Mouse (Mus musculus): ENCODE data around the gene Pdlim1.

Gene Pdlim1

GRCm38 (mm10) chr19:40271308-40271892, at the start of gene Pdlim1:
Gene Pdlim1 (minus strand): TSS chr19:40271842.
- DNase-seq (ENCODE audit: low spot score in 2 of 2), result no peak

- no peak for DNase-seq (ENCODE audit: low spot score in 2 of 2)
Observed at GRCm38 (mm10) chr19:40319199-40319598, 47.6 kb upstream of the Pdlim1 start.

DNA sequence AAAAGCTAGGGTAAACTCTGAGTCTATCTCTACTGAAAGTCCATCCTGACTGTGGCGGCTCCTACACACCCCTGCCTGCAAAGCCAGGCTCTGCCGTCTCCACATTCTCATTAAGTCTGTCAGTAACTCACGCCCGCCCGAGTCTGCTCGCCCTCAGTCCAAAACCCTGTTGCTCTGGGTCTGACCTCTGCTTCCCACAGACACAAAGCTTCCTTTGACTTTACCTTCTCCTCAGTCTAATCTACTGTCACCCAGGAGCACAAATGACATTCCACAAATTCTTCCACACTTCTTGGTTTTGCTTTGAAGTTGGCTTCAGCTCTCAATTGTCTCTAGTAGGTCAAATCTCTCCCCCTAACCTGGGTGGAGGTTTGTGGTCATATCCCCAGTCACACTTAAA, 46.9 kb upstream of the Pdlim1 start:
- DNase-seq (ENCODE audit: low spot score in 2 of 2), result no peak

- no peak for DNase-seq (ENCODE audit: low spot score in 2 of 2)
Observed at GRCm38 (mm10) chr19:40317001-40317400, 45.4 kb upstream of the Pdlim1 start.

DNA sequence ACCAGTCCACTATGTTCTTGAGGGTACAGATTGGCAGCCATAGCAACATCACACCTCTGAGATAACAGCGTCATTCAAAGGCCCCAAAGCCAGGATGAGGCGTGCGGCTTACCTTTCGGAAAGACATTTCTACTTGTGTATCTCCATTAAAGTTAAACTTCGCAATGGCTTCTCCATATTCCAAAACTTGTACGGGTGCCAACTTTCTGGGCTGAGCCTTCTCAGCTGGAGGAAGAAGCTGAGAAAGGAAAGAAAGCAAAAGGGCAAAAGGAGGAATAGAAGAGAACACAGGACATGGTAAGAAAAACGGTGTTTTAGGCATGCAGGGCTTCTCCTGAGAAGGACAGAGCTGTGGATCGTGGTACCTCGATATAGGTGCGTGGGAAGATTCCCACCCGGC, 42.6 kb upstream of the Pdlim1 start:
- no peak for DNase-seq (ENCODE audit: low spot score in 2 of 2)

- DNase-seq (ENCODE audit: low spot score in 2 of 2), result no peak
Observed at GRCm38 (mm10) chr19:40311631-40312030, 40.0 kb upstream of the Pdlim1 start.

DNA sequence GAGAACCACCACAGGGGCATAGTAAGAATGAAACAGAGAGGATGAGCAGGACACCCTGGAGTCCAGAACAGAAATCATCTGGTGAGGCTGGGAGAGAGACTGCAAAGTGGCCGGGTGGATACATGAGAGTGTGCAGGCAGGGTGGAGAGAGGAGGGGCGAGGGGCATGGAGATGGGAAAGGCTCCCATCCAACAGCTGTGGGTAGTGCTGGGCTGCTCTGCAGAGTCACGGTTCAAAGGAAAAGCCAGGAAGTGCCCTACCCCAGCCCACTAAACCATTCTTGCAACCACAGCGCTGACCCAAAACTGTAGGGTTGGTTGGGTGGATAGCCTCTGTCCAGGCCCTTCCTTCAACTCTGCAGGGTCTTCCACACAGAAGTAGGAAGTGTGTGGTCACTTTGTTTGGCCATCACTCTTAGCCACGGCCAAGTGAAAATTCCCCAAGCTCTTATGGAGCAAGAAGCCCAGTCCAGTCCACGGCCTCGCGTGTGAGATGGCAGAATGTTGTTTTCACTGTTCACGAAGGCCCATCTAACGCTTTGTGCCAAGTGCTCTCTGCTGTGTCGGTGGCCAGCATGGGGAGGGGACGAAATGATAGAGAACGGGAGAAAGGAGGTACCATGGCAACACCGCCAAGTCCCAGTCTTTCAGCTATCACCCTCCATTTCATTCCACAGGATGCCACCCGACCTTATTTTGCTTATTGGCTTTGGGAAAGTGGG, 38.9 kb upstream of the Pdlim1 start:
- DNase-seq (ENCODE audit: low spot score in 2 of 2), result no peak

DNA sequence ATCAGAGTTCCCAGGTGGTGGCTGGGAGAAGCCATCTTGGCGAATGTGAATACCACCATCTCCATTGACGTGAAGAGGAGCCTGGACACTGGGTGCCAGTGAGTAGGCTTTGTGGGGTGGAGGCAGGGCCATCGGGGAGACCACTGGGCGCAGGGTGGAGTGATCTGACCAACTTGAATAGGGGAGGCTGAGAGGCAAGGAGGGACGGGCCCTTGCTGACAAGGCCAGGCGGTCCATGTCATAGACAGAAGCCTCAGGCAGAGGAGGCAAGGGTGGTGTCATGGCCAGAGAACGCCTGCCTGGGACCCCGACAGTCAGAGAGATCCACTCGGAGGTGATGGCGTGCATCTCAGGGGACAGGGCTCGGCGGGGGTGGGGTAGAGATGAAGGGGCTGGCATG, 38.3 kb upstream of the Pdlim1 start:
- DNase-seq (ENCODE audit: low spot score in 2 of 2), result no peak

DNA sequence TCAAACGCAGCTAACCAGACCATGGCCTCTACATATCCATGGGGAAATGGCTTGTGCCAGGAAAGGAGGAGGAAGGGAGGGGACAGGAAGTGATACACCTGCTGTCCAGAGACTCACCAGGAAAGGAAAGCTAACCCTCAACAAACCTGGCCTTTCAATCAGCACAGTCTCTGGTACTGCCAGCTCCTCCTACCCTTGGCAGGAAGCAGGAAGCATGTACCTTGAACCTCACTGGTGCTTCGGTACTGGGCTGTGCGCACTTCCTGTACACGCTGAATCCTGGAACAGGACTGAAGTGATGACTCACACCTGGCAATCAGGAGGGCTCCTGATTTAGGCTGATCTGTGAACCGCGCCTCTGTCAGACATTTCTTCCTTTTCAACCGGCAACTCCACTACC, 35.9 kb upstream of the Pdlim1 start:
- no peak for DNase-seq (ENCODE audit: low spot score in 2 of 2)

GRCm38 (mm10) chr19:40306631-40307030, 35.0 kb upstream of the Pdlim1 start:
- DNase-seq (ENCODE audit: low spot score in 2 of 2), result no peak

GRCm38 (mm10) chr19:40305456-40305855, 33.8 kb upstream of the Pdlim1 start:
- peak in 1 of 2 experiments; percentile 45 for DNase-seq (ENCODE audit: low spot score in 2 of 2)

DNA sequence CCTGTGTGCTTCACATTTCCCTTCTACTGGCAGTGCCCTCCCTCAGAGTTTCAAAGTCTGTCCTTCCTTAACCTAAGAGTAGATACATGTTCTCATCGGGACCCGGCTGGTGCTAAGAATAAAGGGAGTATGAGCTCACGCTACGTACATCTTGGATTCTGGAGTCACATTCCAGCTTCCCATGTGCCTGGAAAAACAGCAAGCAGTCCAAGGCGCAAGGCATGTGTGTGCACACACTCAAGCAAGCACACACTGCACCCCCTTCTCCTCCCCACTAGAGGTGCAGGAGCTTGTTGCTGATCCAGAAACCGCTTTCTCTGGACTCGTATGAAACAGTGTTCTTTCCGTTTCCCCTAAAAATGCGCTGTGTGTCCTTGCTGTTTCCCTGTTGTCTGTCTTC, 31.3 kb upstream of the Pdlim1 start:
- peak in 1 of 2 experiments; percentile 55 for DNase-seq (ENCODE audit: low spot score in 2 of 2)

DNA sequence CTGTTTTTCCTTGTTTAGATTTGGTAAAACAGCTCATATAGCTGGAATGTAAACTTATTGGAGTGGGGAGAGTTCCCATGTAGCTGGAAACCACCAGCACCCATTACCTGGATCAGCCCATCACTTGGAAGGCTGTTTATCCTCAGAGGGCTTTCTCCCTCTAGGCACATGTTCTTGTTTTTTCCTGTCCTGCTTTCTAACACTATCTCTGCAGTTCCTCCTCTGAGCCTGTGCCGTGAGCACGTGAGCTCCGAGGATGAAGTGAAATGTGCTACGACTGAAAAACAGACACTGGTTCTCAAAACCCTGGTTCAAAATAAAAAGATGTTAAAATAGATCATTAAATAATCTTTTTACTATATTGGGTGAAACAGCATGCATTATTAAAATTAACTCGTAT, 30.8 kb upstream of the Pdlim1 start:
- DNase-seq (ENCODE audit: low spot score in 2 of 2), result no peak

GRCm38 (mm10) chr19:40299983-40300759, 28.5 kb upstream of the Pdlim1 start:
- peak; percentile 72 to 82 for DNase-seq (ENCODE audit: low spot score in 2 of 2)

- DNase-seq (ENCODE audit: low spot score in 2 of 2), result peak in 1 of 2 experiments; percentile 57
Observed at GRCm38 (mm10) chr19:40299182-40299581, 27.5 kb upstream of the Pdlim1 start.

- peak; percentile 75 to 77 for DNase-seq (ENCODE audit: low spot score in 2 of 2)
Observed at GRCm38 (mm10) chr19:40298574-40298973, 26.9 kb upstream of the Pdlim1 start.

DNA sequence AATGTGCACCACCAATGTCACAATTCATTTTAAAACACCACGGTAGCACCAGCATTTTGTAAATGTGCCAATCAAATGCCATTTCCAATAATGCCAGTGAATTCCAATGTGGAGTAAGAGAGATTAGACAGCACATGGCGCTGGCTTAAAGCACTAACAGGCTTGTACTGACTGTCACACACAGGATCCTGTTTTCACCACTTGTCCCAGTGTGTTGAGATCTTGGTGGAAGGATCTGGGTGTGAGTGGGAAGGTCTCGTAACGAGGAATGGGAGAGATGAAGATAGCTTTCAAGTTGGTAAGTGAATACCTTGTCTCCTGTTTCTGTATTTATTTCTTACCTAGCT, 26.1 kb upstream of the Pdlim1 start:
- no peak for DNase-seq (ENCODE audit: low spot score in 2 of 2)

GRCm38 (mm10) chr19:40297078-40297797, 25.6 kb upstream of the Pdlim1 start:
- no peak for DNase-seq (ENCODE audit: low spot score in 2 of 2)

DNA sequence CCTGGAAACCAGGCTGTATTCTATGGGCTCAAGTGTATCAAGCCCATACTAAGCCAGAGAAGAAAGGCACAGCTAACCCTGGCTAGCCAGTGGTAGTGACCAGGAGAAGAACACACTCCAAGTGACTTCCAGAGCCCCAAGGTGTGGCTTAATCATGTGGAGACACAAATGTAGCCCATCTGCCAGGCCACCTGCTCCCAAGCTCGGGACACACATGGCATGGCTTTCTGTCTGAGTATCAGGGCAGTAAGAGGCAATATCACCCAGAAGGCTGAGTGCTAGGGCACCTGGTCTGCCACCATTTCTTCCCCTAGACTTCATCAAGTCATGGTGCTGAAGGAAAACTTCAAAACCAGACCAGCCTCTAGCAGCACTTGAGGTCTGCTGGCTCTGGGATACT, 22.6 kb upstream of the Pdlim1 start:
- DNase-seq (ENCODE audit: low spot score in 2 of 2), result no peak

GRCm38 (mm10) chr19:40293791-40294190, 22.1 kb upstream of the Pdlim1 start:
- DNase-seq (ENCODE audit: low spot score in 2 of 2), result no peak

- DNase-seq (ENCODE audit: low spot score in 2 of 2), result peak in 1 of 2 experiments; percentile 28
Observed at GRCm38 (mm10) chr19:40290099-40290724, 18.6 kb upstream of the Pdlim1 start.

GRCm38 (mm10) chr19:40288415-40288814, 16.8 kb upstream of the Pdlim1 start:
- DNase-seq (ENCODE audit: low spot score in 2 of 2), result no peak
